Mouse (Mus musculus): ENCODE data around the gene Xrcc1. TPM values are rescaled to one million over a fixed set of nuclear protein-coding genes. Genes with fewer than 3 reads are reported as not detected.

Gene Xrcc1
- polyA plus RNA-seq (2016; fragmentation: Nextera tagmentation; extraction: Ambion mirVana) = 163 and 182 TPM in 2 replicates

GRCm38 (mm10) chr7:24546068-24546614 is at the start of gene Xrcc1, which contains the start of gene Pinlyp:
Gene Xrcc1 (plus strand): TSS chr7:24546289.
Gene Pinlyp (minus strand): TSS chr7:24546118.
- peaks cover 22% of the 10 kb centered on the region for H3K4me1 ChIP-seq
- peaks cover 34% of the 10 kb centered on the region for H3K36me3 ChIP-seq
- no peaks in the 10 kb centered on the region for H3K27me3 ChIP-seq (ENCODE audit: low read depth, poor library complexity, severe bottlenecking)
- WGBS = 29% methylated on average over 13 of the region's 13 CpGs
- DNase-seq (ENCODE audit: low spot score) = no peak
- H3K9me3 ChIP-seq (replicated peaks) = no peaks in the 10 kb centered on the region
- peak within 1 kb of the TSS; percentile 71 for H3K4me3 ChIP-seq
- H3K27ac ChIP-seq = peak within 1 kb of the TSS; percentile 86

- peaks cover 3% of the 10 kb centered on the region; the same call in 1 of the 2 replicates for H3K36me3 ChIP-seq
- peak overlapping the region; percentile 44; the same call in 1 of the 2 replicates for H3K27ac ChIP-seq
- DNase-seq (ENCODE audit: low spot score) = peak; percentile 71
- no peaks in the 10 kb centered on the region for H3K9me3 ChIP-seq (replicated peaks)
- H3K4me3 ChIP-seq = peak overlapping the region; percentile 55
- 12% methylated on average over 43 of the region's 43 CpGs for WGBS
- H3K4me1 ChIP-seq = peaks cover 33% of the 10 kb centered on the region
- peaks cover 65% of the 10 kb centered on the region for H3K27me3 ChIP-seq (ENCODE audit: low read depth, poor library complexity, severe bottlenecking)
Observed at GRCm38 (mm10) chr7:24499856-24500577, 46.1 kb upstream of the Xrcc1 start.

GRCm38 (mm10) chr7:24500929-24501328 is 45.2 kb upstream of the Xrcc1 start:
- WGBS = 24% methylated on average over 7 of the region's 7 CpGs
- no peak overlapping the region for H3K27ac ChIP-seq
- peaks cover 3% of the 10 kb centered on the region; the same call in 1 of the 2 replicates for H3K36me3 ChIP-seq
- peaks cover 42% of the 10 kb centered on the region for H3K4me1 ChIP-seq
- H3K9me3 ChIP-seq (replicated peaks) = no peaks in the 10 kb centered on the region
- peaks cover 65% of the 10 kb centered on the region for H3K27me3 ChIP-seq (ENCODE audit: low read depth, poor library complexity, severe bottlenecking)
- H3K4me3 ChIP-seq = no peak overlapping the region
- DNase-seq (ENCODE audit: low spot score) = peak; percentile 59

GRCm38 (mm10) chr7:24501492-24501891 is 44.6 kb upstream of the Xrcc1 start:
- Histone ChIP-seq H3K9me3 (replicated peaks) (no peaks in the 10 kb centered on the region), H3K27me3 (ENCODE audit: low read depth, poor library complexity, severe bottlenecking) (peaks cover 65% of the 10 kb centered on the region), H3K27ac (no peak overlapping the region), H3K4me1 (peaks cover 47% of the 10 kb centered on the region), H3K4me3 (no peak overlapping the region), H3K36me3 (peaks cover 3% of the 10 kb centered on the region; the same call in 1 of the 2 replicates)
- WGBS = 44% methylated on average over 21 of the region's 21 CpGs
- DNase-seq (ENCODE audit: low spot score) = no peak

- Histone ChIP-seq H3K27me3 (ENCODE audit: low read depth, poor library complexity, severe bottlenecking) (peaks cover 47% of the 10 kb centered on the region), H3K36me3 (peaks cover 3% of the 10 kb centered on the region; the same call in 1 of the 2 replicates), H3K9me3 (replicated peaks) (no peaks in the 10 kb centered on the region), H3K4me3 (peak overlapping the region; percentile 18; the same call in 1 of the 2 replicates), H3K27ac (no peak overlapping the region), H3K4me1 (peaks cover 56% of the 10 kb centered on the region)
- no peak for DNase-seq (ENCODE audit: low spot score)
- WGBS = 23% methylated on average over 10 of the region's 10 CpGs
Observed at GRCm38 (mm10) chr7:24504004-24504403, 42.1 kb upstream of the Xrcc1 start.

GRCm38 (mm10) chr7:24504868-24505267 is 41.2 kb upstream of the Xrcc1 start:
- H3K27me3 ChIP-seq (ENCODE audit: low read depth, poor library complexity, severe bottlenecking) = peaks cover 39% of the 10 kb centered on the region
- 0 out of 2 replicates have a peak overlapping the region, but pooled peaks have one; percentile 26 for H3K27ac ChIP-seq
- 0 out of 2 replicates have a peak overlapping the region, but pooled peaks have one; percentile 19 for H3K4me3 ChIP-seq
- no peak for DNase-seq (ENCODE audit: low spot score)
- no peaks in the 10 kb centered on the region for H3K9me3 ChIP-seq (replicated peaks)
- H3K4me1 ChIP-seq = peaks cover 47% of the 10 kb centered on the region
- H3K36me3 ChIP-seq = peaks cover 3% of the 10 kb centered on the region; the same call in 1 of the 2 replicates
- WGBS = 3% methylated on average over 4 of the region's 4 CpGs

- H3K4me3 ChIP-seq = peak overlapping the region; percentile 78
- no peaks in the 10 kb centered on the region for H3K9me3 ChIP-seq (replicated peaks)
- peaks cover 32% of the 10 kb centered on the region for H3K27me3 ChIP-seq (ENCODE audit: low read depth, poor library complexity, severe bottlenecking)
- peak overlapping the region; percentile 100 for H3K27ac ChIP-seq
- peaks cover 40% of the 10 kb centered on the region for H3K4me1 ChIP-seq
- WGBS = 18% methylated on average over 15 of the region's 15 CpGs
- H3K36me3 ChIP-seq = peaks cover 4% of the 10 kb centered on the region
- DNase-seq (ENCODE audit: low spot score) = no peak
Observed at GRCm38 (mm10) chr7:24505447-24506064, 40.5 kb upstream of the Xrcc1 start.

GRCm38 (mm10) chr7:24506065-24506459 is 40.0 kb upstream of the Xrcc1 start:
- 11% methylated on average over 3 of the region's 3 CpGs for WGBS
- Histone ChIP-seq H3K4me1 (peaks cover 40% of the 10 kb centered on the region), H3K27ac (peak overlapping the region; percentile 100), H3K27me3 (ENCODE audit: low read depth, poor library complexity, severe bottlenecking) (peaks cover 27% of the 10 kb centered on the region), H3K36me3 (peaks cover 9% of the 10 kb centered on the region), H3K4me3 (peak overlapping the region; percentile 78), H3K9me3 (replicated peaks) (no peaks in the 10 kb centered on the region)
- no peak for DNase-seq (ENCODE audit: low spot score)

GRCm38 (mm10) chr7:24506476-24506837 is 39.6 kb upstream of the Xrcc1 start:
- no peaks in the 10 kb centered on the region for H3K9me3 ChIP-seq (replicated peaks)
- H3K4me3 ChIP-seq = peak overlapping the region; percentile 78
- peaks cover 23% of the 10 kb centered on the region for H3K27me3 ChIP-seq (ENCODE audit: low read depth, poor library complexity, severe bottlenecking)
- H3K27ac ChIP-seq = peak overlapping the region; percentile 100
- DNase-seq (ENCODE audit: low spot score) = no peak
- WGBS = 1% methylated on average over 12 of the region's 12 CpGs
- peaks cover 13% of the 10 kb centered on the region for H3K36me3 ChIP-seq
- peaks cover 40% of the 10 kb centered on the region for H3K4me1 ChIP-seq

GRCm38 (mm10) chr7:24506838-24507725 is 39.0 kb upstream of the Xrcc1 start, which contains the start of gene Zfp428:
Gene Zfp428 (plus strand): TSS chr7:24507006.
- WGBS = under 1% methylated on average over 84 of the region's 84 CpGs
- Histone ChIP-seq H3K4me3 (peak within 1 kb of the TSS; percentile 78), H3K36me3 (peaks cover 19% of the 10 kb centered on the region), H3K27ac (peak within 1 kb of the TSS; percentile 100), H3K4me1 (peaks cover 42% of the 10 kb centered on the region), H3K27me3 (ENCODE audit: low read depth, poor library complexity, severe bottlenecking) (peaks cover 16% of the 10 kb centered on the region), H3K9me3 (replicated peaks) (no peaks in the 10 kb centered on the region)
- DNase-seq (ENCODE audit: low spot score) = peak; percentile 94

- Histone ChIP-seq H3K4me3 (peak overlapping the region; percentile 78), H3K9me3 (replicated peaks) (no peaks in the 10 kb centered on the region), H3K4me1 (peaks cover 42% of the 10 kb centered on the region), H3K36me3 (peaks cover 25% of the 10 kb centered on the region), H3K27me3 (ENCODE audit: low read depth, poor library complexity, severe bottlenecking) (0 out of 2 replicates have a peak, but pooled peaks cover 10% of the 10 kb centered on the region), H3K27ac (peak overlapping the region; percentile 100)
- no peak for DNase-seq (ENCODE audit: low spot score)
- 1% methylated on average over 20 of the region's 20 CpGs for WGBS
Observed at GRCm38 (mm10) chr7:24507726-24508114, 38.4 kb upstream of the Xrcc1 start.

- 87% methylated on average over 7 of the region's 7 CpGs for WGBS
- Histone ChIP-seq H3K36me3 (peaks cover 71% of the 10 kb centered on the region), H3K27ac (no peak within 1 kb of the TSS)
Observed at GRCm38 (mm10) chr7:24512355-24512754, 33.7 kb upstream of the Xrcc1 start, which contains the start of gene AC161166.1. Gene AC161166.1 (minus strand): TSS chr7:24512455.

More at GRCm38 (mm10) chr7:24512355-24512754, 33.7 kb upstream of the Xrcc1 start, which contains the start of gene AC161166.1:
- no peak for DNase-seq (ENCODE audit: low spot score)
- peaks cover 9% of the 10 kb centered on the region for H3K4me1 ChIP-seq
- no peak within 1 kb of the TSS for H3K4me3 ChIP-seq
- H3K27me3 ChIP-seq (ENCODE audit: low read depth, poor library complexity, severe bottlenecking) = no peaks in the 10 kb centered on the region
- H3K9me3 ChIP-seq (replicated peaks) = no peaks in the 10 kb centered on the region
